ENCODE assay signal across 9 mouse cellular contexts in the genomic region with DNA sequence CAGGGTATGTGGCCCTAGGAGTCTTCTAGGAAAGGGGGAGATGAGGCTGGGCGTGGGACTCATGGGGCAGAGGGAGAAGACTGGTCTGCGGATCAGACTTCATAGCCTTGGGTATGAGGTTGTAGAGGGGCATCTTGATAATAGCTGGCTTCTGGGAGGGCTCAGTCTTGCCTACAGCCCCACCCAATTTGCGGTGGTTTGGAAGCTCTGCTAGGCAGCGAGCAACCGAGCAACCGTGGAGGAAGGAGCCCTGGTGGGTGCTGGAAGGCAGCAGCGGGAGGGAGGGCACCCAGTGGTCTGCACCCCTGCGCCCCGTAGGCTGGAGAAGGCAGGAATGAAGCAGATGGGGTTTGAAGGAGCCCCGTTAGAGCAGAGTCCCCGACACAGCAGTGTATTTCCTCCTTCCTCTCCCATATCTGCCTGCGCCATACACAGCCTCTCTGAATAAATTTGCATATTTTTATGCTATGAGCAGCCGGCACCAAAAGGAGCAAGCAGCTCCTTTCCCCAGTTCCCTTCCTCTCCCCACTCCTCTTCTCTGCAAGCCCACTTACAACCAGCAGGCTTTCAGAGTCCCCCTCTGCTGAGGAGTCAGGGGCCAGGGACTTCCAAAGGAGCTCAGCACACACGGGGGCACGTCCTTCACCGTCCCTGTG. TPM values are rescaled to one million over a fixed set of nuclear protein-coding genes. Genes with fewer than 3 reads are reported as not detected.
DNase-seq lines count a peak whose midpoint lies in the region; ATAC-seq and TF ChIP-seq lines count a peak whose summit lies in the region.
"Had no signal": no experiment of that assay in that cellular context is flagged by ENCODE, and none has a peak within 500 bp of the region (broad histone marks: within the 10 kb centered on the region; RNA-seq: fewer than 3 reads in every experiment).

No protein-coding gene starts in this region.

- DNase-seq in heart, postnatal 0 days (ENCODE audit: low spot score), result no peak
- no peak for DNase-seq in heart, postnatal 4 days
- no peak for DNase-seq in adrenal gland, postnatal 14 days
- DNase-seq in urinary bladder, postnatal 36 days (ENCODE audit: low spot score in 2 of 2), result no peak
- no peak for DNase-seq in kidney, adult 2 months

- no peak for TF ChIP-seq EP300 in heart, postnatal 0 days (IDR thresholded peaks at IDR 0.05; ENCODE audit: low read depth)

- H3K4me3 ChIP-seq in heart, postnatal 0 days (ENCODE audit: low read depth, low read length), result peak overlapping the region; percentile 18
- H3K4me3 ChIP-seq in cortical plate, adult 2 months (ENCODE audit: insufficient read depth, low read length), result peak overlapping the region; percentile 20; the same call in 1 of the 2 replicates
- no peak overlapping the region for H3K4me3 ChIP-seq in hindbrain, embryonic 16.5 days (ENCODE audit: low read length)
- H3K4me3 ChIP-seq in midbrain, embryonic 15.5 days, result no peak overlapping the region
- H3K4me3 ChIP-seq in kidney, adult 2 months (ENCODE audit: insufficient read depth, low read depth, low read length), result no peak overlapping the region

- TF ChIP-seq CTCF in heart, postnatal 0 days (IDR thresholded peaks at IDR 0.05; ENCODE audit: low read depth), result no peak
- no peak for TF ChIP-seq CTCF in cortical plate, adult 2 months (IDR thresholded peaks at IDR 0.05; ENCODE audit: extremely low read depth, insufficient read depth, low read length)
- no peak for TF ChIP-seq CTCF in kidney, adult 2 months (conservative IDR thresholded peaks at IDR 0.05; ENCODE audit: insufficient read depth, insufficient read length, low read depth, low read length)

- ATAC-seq in heart, postnatal 0 days (ENCODE audit: insufficient read depth, low read depth), result no peak
- ATAC-seq in hindbrain, embryonic 16.5 days, result 0 out of 2 replicates have a peak, but pooled peaks have one; percentile 15
- ATAC-seq in midbrain, embryonic 15.5 days (replicated peaks), result peak; percentile 70

- TF ChIP-seq POLR2A in cortical plate, adult 2 months (IDR thresholded peaks at IDR 0.05; ENCODE audit: extremely low read depth, insufficient read depth, low read length), result no peak
- no peak for TF ChIP-seq POLR2A in kidney, adult 2 months (IDR thresholded peaks at IDR 0.05; ENCODE audit: low read depth, low read length)

- H3K36me3 ChIP-seq in heart, postnatal 0 days (replicated peaks; ENCODE audit: control insufficient read depth, insufficient read depth, low read length), result no peaks in the 10 kb centered on the region
- H3K36me3 ChIP-seq in hindbrain, embryonic 16.5 days (ENCODE audit: control insufficient read depth, insufficient read depth, low read length), result no peaks in the 10 kb centered on the region
- H3K36me3 ChIP-seq in midbrain, embryonic 15.5 days (replicated peaks), result no peaks in the 10 kb centered on the region
- H3K36me3 ChIP-seq in kidney, adult 2 months (ENCODE audit: control insufficient read depth, insufficient read depth, low read length), result no peaks in the 10 kb centered on the region

- 40% methylated on average over 16 of the region's 16 CpGs for WGBS in heart, postnatal 0 days
- 13% methylated on average over 16 of the region's 16 CpGs for WGBS in hindbrain, embryonic 16.5 days
- WGBS in midbrain, embryonic 15.5 days, result 21% methylated on average over 16 of the region's 16 CpGs
- WGBS in kidney, adult 2 months, result 46% methylated on average over 16 of the region's 16 CpGs

- 0 out of 2 replicates have a peak, but pooled peaks cover 3% of the 10 kb centered on the region for H3K4me1 ChIP-seq in heart, postnatal 0 days (ENCODE audit: control insufficient read depth, insufficient read depth)
- H3K4me1 ChIP-seq in cortical plate, adult 2 months (ENCODE audit: control insufficient read depth, insufficient read depth, low read length), result peaks cover 3% of the 10 kb centered on the region
- H3K4me1 ChIP-seq in hindbrain, embryonic 16.5 days (ENCODE audit: control insufficient read depth, insufficient read depth, low read depth, low read length), result peaks cover 15% of the 10 kb centered on the region
- peaks cover 37% of the 10 kb centered on the region for H3K4me1 ChIP-seq in midbrain, embryonic 15.5 days
- H3K4me1 ChIP-seq in kidney, adult 2 months (ENCODE audit: control insufficient read depth, insufficient read depth, low read length), result no peaks in the 10 kb centered on the region

- H3K27ac ChIP-seq in heart, postnatal 0 days (ENCODE audit: low read depth), result peak overlapping the region; percentile 3; the same call in 1 of the 2 replicates
- H3K27ac ChIP-seq in cortical plate, adult 2 months (ENCODE audit: insufficient read depth, low read length), result 0 out of 2 replicates have a peak overlapping the region, but pooled peaks have one; percentile 54
- peak overlapping the region; percentile 53 for H3K27ac ChIP-seq in hindbrain, embryonic 16.5 days (ENCODE audit: low read depth, low read length)
- H3K27ac ChIP-seq in midbrain, embryonic 15.5 days, result peak overlapping the region; percentile 78
- H3K27ac ChIP-seq in kidney, adult 2 months (ENCODE audit: insufficient read depth, low read depth, low read length), result no peak overlapping the region

- 0 out of 2 replicates have a peak overlapping the region, but pooled peaks have one; percentile 35 for H3K9ac ChIP-seq in heart, postnatal 0 days (replicated peaks; ENCODE audit: low read depth, low read length)
- peak overlapping the region; percentile 43 for H3K9ac ChIP-seq in hindbrain, embryonic 16.5 days (ENCODE audit: low read depth, low read length)
- H3K9ac ChIP-seq in midbrain, embryonic 15.5 days, result no peak overlapping the region; the same call in 1 of the 2 replicates

- H3K27me3 ChIP-seq in heart, postnatal 0 days (ENCODE audit: control insufficient read depth, insufficient read depth, low read length), result no peaks in the 10 kb centered on the region
- no peaks in the 10 kb centered on the region for H3K27me3 ChIP-seq in hindbrain, embryonic 16.5 days (replicated peaks; ENCODE audit: control insufficient read depth, insufficient read depth, low read length)
- no peaks in the 10 kb centered on the region for H3K27me3 ChIP-seq in midbrain, embryonic 15.5 days (replicated peaks)
- no peaks in the 10 kb centered on the region for H3K27me3 ChIP-seq in kidney, adult 2 months (replicated peaks; ENCODE audit: control insufficient read depth, insufficient read depth, low read length)

- no peaks in the 10 kb centered on the region for H3K9me3 ChIP-seq in heart, postnatal 0 days (replicated peaks; ENCODE audit: control insufficient read depth, low read length)
- H3K9me3 ChIP-seq in hindbrain, embryonic 16.5 days (ENCODE audit: control insufficient read depth, low read length), result no peaks in the 10 kb centered on the region
- H3K9me3 ChIP-seq in midbrain, embryonic 15.5 days, result no peaks in the 10 kb centered on the region

- peak overlapping the region; percentile 51 for H3K4me2 ChIP-seq in heart, postnatal 0 days (ENCODE audit: low read depth, low read length)
- H3K4me2 ChIP-seq in hindbrain, embryonic 16.5 days (ENCODE audit: low read length), result peak overlapping the region; percentile 48
- peak overlapping the region; percentile 34 for H3K4me2 ChIP-seq in midbrain, embryonic 15.5 days

RNA-seq across cellular contexts. Expression of a gene that starts 20.9 kb away (rescaled TPM):
- not detected in 2 replicates for total RNA-seq in heart, postnatal 0 days (2014; rRNA removed; ENCODE audit: low replicate concordance)
- not detected in 2 replicates for polyA plus RNA-seq in heart, postnatal 0 days (2015; fragmentation: Nextera tagmentation; extraction: Ambion mirVana)
- not detected for total RNA-seq in heart, postnatal 4 days (2021)
- polyA plus RNA-seq in cortical plate, adult 2 months (2012; rRNA removed), result not detected in 2 replicates
- polyA plus RNA-seq in hindbrain, embryonic 16.5 days (2015; fragmentation: Nextera tagmentation; extraction: Ambion mirVana), result not detected in 2 replicates
- polyA plus RNA-seq in midbrain, embryonic 15.5 days (2015; fragmentation: Nextera tagmentation; extraction: Ambion mirVana), result not detected in 2 replicates
- total RNA-seq in adrenal gland, postnatal 14 days (2021), result not detected in 2 replicates
- polyA plus RNA-seq in kidney, adult 2 months (2012; rRNA removed), result not detected in 2 replicates
- total RNA-seq: layer of hippocampus, postnatal 14 days had no signal

Comparison
In these comparisons a context has a peak if more than half of its experiments do, and no peak if none do; other contexts are left out.
1. H3K4me3 ChIP-seq: peak in heart, postnatal 0 days (single experiment) and cortical plate, adult 2 months (single experiment); none in hindbrain, embryonic 16.5 days (single experiment), midbrain, embryonic 15.5 days (single experiment) and kidney, adult 2 months (single experiment).
2. Peak in every context shown above with its lines, with median percentiles within 50 percentile points of each other: H3K4me2 ChIP-seq.